Mouse (Mus musculus): ENCODE data around the gene Gm20388. TPM values are rescaled to one million over a fixed set of nuclear protein-coding genes. Genes with fewer than 3 reads are reported as not detected.

The Gm20388 gene
- polyA plus RNA-seq, 1 experiment from 2014 or later: not detected

DNA sequence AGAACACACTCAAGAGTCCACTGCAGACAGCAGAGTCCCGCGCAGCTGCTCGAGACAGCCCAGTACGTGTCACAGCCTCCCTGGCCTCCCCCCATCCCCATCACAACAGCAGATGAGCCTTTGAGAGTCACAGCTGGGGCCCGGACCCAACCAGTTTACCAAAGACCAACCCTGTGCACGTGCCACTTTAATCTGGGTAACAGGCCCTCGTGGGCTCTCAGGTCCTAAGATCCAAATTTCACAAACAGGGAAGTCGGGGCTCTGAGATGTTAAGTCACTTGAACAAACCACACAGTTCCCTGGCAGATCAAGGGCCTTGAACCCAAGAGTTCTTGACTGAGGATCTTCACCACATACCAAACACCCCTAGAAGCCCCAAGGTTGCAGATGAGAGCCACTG lies 2010.9 kb downstream of the Gm20388 start:
- H3K9me3 ChIP-seq: no peaks in the 10 kb centered on the region
- ATAC-seq (ENCODE audit: insufficient number of reproducible peaks, insufficient read depth, low FRiP score, low TSS enrichment): no peak
- H3K4me2 ChIP-seq (replicated peaks): no peak overlapping the region
- no peak overlapping the region for H3K27ac ChIP-seq
- no peaks in the 10 kb centered on the region for H3K36me3 ChIP-seq
- no peak overlapping the region for H3K4me3 ChIP-seq
- H3K9ac ChIP-seq: no peak overlapping the region
- peaks cover 10% of the 10 kb centered on the region; the same call in 1 of the 2 replicates for H3K4me1 ChIP-seq
- WGBS: 79% methylated on average over 8 of the region's 8 CpGs
- H3K27me3 ChIP-seq: no peaks in the 10 kb centered on the region

DNA sequence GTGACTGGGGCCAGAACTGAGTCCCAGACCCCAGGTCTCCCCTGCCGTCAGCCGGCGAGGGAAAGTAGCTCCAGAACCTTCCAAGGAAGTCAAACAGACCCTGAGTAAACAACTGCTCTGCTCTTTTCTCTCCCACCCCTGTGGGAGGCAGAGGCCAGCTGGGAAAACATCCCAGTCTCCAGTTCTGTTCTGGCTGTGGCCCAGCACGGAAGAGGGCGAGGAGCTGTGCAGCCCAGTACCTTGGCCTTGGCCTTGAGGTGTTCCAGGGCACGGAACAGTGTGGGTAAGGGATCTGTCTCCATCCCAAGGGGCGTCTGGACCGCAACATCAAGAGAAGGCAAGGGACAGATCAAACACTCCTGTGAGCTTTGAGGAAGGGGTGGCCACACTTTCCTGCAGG lies 2011.5 kb downstream of the Gm20388 start:
- no peaks in the 10 kb centered on the region for H3K36me3 ChIP-seq
- H3K9ac ChIP-seq: no peak overlapping the region
- ATAC-seq (ENCODE audit: insufficient number of reproducible peaks, insufficient read depth, low FRiP score, low TSS enrichment): no peak
- no peak overlapping the region for H3K27ac ChIP-seq
- no peak overlapping the region for H3K4me3 ChIP-seq
- whole genome bisulfite sequencing: 56% methylated on average over 8 of the region's 8 CpGs
- H3K4me2 ChIP-seq (replicated peaks): no peak overlapping the region
- no peaks in the 10 kb centered on the region for H3K9me3 ChIP-seq
- H3K4me1 ChIP-seq: peaks cover 10% of the 10 kb centered on the region; the same call in 1 of the 2 replicates
- no peaks in the 10 kb centered on the region for H3K27me3 ChIP-seq

DNA sequence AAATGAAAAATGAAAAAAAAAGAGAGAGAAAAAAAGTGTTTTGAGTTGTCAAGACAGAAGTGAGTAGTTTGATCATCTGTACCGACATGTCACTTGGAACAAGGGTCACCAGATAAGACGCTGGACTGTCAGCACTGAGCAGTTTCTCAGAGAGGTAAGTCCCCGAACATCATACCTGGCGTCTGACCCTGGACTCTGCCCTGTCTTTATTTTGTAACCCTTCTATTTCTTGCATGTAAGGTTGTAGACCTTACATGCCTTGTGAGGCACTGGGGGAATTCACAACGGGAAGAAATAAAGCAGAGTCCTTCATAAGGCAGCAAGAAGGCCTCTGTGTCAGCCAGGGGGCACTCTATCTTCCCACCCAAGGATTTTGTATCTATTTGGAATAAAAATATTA lies 2014.0 kb downstream of the Gm20388 start:
- ATAC-seq (ENCODE audit: insufficient number of reproducible peaks, insufficient read depth, low FRiP score, low TSS enrichment): no peak

DNA sequence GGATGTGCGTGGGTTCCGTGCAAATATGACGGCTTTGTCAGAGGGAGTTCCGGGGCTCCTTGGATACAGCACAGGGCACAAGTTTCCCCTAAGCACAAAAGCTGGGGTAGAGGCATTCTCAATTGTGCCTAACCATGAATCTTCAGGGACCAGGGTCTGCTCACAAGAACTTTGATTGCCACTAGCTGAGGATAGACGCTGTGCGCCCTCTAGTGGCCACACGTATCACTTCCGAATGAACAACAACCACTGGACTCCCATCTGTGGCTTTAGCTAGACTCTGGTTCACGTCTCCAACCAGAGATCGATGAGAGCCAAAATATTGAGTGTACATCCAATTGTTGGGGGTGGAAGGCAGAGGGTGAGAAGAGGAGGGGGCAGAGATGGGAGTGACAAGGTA lies 2015.0 kb downstream of the Gm20388 start:
- ATAC-seq (ENCODE audit: insufficient number of reproducible peaks, insufficient read depth, low FRiP score, low TSS enrichment): no peak
- peaks cover 5% of the 10 kb centered on the region; the same call in 1 of the 2 replicates for H3K4me1 ChIP-seq
- no peak overlapping the region for H3K4me2 ChIP-seq (replicated peaks)
- no peaks in the 10 kb centered on the region for H3K27me3 ChIP-seq
- H3K9ac ChIP-seq: no peak overlapping the region
- no peak overlapping the region for H3K4me3 ChIP-seq
- H3K27ac ChIP-seq: no peak overlapping the region
- no peaks in the 10 kb centered on the region for H3K36me3 ChIP-seq
- no peaks in the 10 kb centered on the region for H3K9me3 ChIP-seq
- 30% methylated on average over 10 of the region's 10 CpGs for WGBS

More for the DNA sequence above, 2014.0 kb downstream of the Gm20388 start:
- H3K27ac ChIP-seq: no peak overlapping the region
- H3K36me3 ChIP-seq: no peaks in the 10 kb centered on the region
- 77% methylated on average over 5 of the region's 5 CpGs for WGBS
- H3K4me1 ChIP-seq: peaks cover 8% of the 10 kb centered on the region; the same call in 1 of the 2 replicates
- H3K9ac ChIP-seq: no peak overlapping the region
- no peak overlapping the region for H3K4me3 ChIP-seq
- no peaks in the 10 kb centered on the region for H3K9me3 ChIP-seq
- no peak overlapping the region for H3K4me2 ChIP-seq (replicated peaks)
- no peaks in the 10 kb centered on the region for H3K27me3 ChIP-seq

DNA sequence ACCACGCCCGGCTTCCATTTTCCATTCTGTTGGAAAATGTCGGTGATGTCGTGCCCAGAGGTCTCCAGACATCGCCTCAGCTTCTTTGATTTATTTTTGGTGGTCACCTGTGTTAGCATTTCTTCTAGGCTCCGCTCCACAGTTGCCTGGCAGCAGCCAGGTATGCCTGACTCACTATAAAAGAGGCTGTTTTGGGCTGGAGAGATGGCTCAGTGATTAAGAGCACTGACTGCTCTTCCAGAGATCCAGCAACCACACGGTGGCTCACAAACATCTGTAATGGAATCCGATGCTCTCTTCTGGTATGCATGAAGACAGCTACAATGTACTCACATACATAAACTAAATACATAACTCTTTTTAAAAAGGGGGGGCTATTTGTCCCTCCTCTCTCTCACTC lies 2015.6 kb downstream of the Gm20388 start:
- H3K36me3 ChIP-seq: no peaks in the 10 kb centered on the region
- no peaks in the 10 kb centered on the region for H3K27me3 ChIP-seq
- no peak overlapping the region for H3K27ac ChIP-seq
- H3K4me2 ChIP-seq (replicated peaks): no peak overlapping the region
- no peaks in the 10 kb centered on the region for H3K9me3 ChIP-seq
- H3K4me3 ChIP-seq: no peak overlapping the region
- 67% methylated on average over 8 of the region's 8 CpGs for WGBS
- no peak for ATAC-seq (ENCODE audit: insufficient number of reproducible peaks, insufficient read depth, low FRiP score, low TSS enrichment)
- peaks cover 5% of the 10 kb centered on the region; the same call in 1 of the 2 replicates for H3K4me1 ChIP-seq
- no peak overlapping the region for H3K9ac ChIP-seq

DNA sequence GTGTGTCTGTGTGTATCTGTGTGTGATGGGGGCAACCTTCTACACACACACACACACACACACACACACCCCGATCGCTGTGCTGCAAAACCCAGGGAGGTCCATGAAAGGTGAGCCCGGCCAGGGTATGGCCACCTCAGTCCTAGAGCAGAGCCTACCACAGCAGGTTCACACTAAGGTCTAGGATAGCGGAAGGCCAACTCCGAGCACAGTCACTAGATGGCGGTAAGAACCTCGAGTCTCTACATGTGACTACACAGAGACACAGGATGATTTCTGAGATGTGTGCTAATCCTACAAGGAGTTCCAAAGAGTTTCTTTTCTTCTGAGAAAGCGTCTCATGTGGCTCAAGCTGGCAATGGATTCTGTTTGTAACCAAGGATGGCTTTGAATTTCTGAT lies 2016.7 kb downstream of the Gm20388 start:
- no peaks in the 10 kb centered on the region for H3K36me3 ChIP-seq
- WGBS: 49% methylated on average over 8 of the region's 8 CpGs
- no peak for ATAC-seq (ENCODE audit: insufficient number of reproducible peaks, insufficient read depth, low FRiP score, low TSS enrichment)
- H3K4me3 ChIP-seq: no peak overlapping the region
- H3K27ac ChIP-seq: no peak overlapping the region
- no peaks in the 10 kb centered on the region for H3K27me3 ChIP-seq
- H3K9me3 ChIP-seq: no peaks in the 10 kb centered on the region
- no peak overlapping the region for H3K4me2 ChIP-seq (replicated peaks)
- no peaks in the 10 kb centered on the region for H3K4me1 ChIP-seq
- no peak overlapping the region for H3K9ac ChIP-seq

DNA sequence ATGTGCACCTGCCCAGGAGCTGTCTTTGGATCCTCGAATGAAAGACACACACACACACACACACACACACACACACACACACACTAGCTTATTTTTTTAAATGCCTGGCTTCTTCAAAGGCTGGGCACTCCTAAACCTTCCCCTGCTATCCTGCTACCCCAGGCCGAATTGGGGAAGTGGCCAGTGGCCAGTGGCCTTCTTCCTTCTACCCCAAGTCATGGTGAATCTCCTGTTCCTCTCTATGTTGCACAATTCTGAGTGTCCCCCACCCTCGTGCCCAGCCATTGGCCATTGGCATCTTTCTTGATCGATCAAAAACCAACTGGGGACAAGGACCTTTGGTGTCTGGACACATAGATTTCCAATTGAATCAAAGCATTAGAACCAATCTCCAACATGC lies 2019.4 kb downstream of the Gm20388 start:
- no peaks in the 10 kb centered on the region for H3K36me3 ChIP-seq
- WGBS: 77% methylated on average over 4 of the region's 4 CpGs
- no peak for ATAC-seq (ENCODE audit: insufficient number of reproducible peaks, insufficient read depth, low FRiP score, low TSS enrichment)
- no peaks in the 10 kb centered on the region for H3K27me3 ChIP-seq
- no peak overlapping the region for H3K27ac ChIP-seq
- H3K4me2 ChIP-seq (replicated peaks): no peak overlapping the region
- no peaks in the 10 kb centered on the region for H3K9me3 ChIP-seq
- H3K4me1 ChIP-seq: peaks cover 8% of the 10 kb centered on the region; the same call in 1 of the 2 replicates
- no peak overlapping the region for H3K4me3 ChIP-seq
- no peak overlapping the region for H3K9ac ChIP-seq

DNA sequence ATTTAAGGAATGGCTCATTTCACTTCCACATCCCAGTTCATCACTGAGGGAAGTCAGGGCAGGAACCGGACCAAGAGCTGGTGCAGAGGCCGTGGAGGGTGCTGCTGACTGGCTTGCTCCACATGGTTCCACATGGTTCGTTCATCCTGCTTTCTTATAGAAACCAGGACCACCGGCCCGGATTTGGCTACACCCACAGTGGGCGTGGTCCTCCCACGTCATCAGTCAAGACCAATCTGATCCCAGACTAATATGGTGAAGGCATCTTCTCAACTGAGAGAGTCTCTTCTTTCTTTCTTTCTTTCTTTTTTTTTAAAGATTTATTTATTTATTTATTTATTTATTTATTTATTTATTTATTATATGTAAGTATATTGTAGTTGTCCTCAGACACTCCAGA lies 2020.9 kb downstream of the Gm20388 start:
- Histone ChIP-seq H3K4me2 (replicated peaks) (no peak overlapping the region), H3K9me3 (no peaks in the 10 kb centered on the region), H3K4me1 (peaks cover 12% of the 10 kb centered on the region; the same call in 1 of the 2 replicates), H3K4me3 (no peak overlapping the region), H3K27ac (no peak overlapping the region), H3K27me3 (no peaks in the 10 kb centered on the region), H3K36me3 (no peaks in the 10 kb centered on the region), H3K9ac (no peak overlapping the region)
- WGBS: 81% methylated on average over 7 of the region's 7 CpGs
- no peak for ATAC-seq (ENCODE audit: insufficient number of reproducible peaks, insufficient read depth, low FRiP score, low TSS enrichment)

DNA sequence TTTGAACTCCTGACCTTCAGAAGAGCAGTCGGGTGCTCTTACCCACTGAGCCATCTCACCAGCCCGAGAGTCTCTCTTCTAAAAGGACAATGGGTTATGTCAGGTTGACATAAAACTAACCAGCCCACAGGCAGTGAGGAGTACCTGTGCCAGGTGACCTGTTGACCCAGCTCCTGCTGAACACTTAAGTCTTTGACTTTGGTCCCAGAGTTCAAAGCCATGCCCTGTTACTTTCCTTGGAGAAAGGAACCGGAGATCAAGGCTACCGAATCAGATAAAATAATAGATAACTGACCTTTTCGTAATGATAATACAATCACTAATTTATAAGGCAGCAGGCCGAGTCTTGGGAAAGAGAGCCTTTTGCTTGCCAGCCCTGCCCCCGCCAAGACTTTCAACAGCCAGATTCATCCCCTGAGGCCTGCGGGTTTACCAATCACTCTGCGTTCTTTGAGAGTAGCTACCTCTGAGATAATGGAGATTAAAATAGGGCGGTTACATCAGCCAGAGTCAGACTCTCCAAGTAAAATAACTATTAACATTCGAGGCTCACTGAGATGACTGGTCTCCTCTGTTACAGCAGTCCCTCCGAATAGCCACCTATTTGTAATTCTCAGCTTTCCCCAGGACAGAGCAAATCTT lies 2021.5 kb downstream of the Gm20388 start:
- Histone ChIP-seq H3K27ac (no peak overlapping the region), H3K4me2 (replicated peaks) (no peak overlapping the region), H3K9me3 (no peaks in the 10 kb centered on the region), H3K36me3 (no peaks in the 10 kb centered on the region), H3K4me3 (no peak overlapping the region), H3K4me1 (peaks cover 12% of the 10 kb centered on the region; the same call in 1 of the 2 replicates), H3K27me3 (no peaks in the 10 kb centered on the region), H3K9ac (no peak overlapping the region)
- no peak for ATAC-seq (ENCODE audit: insufficient number of reproducible peaks, insufficient read depth, low FRiP score, low TSS enrichment)
- 73% methylated on average over 12 of the region's 12 CpGs for WGBS

DNA sequence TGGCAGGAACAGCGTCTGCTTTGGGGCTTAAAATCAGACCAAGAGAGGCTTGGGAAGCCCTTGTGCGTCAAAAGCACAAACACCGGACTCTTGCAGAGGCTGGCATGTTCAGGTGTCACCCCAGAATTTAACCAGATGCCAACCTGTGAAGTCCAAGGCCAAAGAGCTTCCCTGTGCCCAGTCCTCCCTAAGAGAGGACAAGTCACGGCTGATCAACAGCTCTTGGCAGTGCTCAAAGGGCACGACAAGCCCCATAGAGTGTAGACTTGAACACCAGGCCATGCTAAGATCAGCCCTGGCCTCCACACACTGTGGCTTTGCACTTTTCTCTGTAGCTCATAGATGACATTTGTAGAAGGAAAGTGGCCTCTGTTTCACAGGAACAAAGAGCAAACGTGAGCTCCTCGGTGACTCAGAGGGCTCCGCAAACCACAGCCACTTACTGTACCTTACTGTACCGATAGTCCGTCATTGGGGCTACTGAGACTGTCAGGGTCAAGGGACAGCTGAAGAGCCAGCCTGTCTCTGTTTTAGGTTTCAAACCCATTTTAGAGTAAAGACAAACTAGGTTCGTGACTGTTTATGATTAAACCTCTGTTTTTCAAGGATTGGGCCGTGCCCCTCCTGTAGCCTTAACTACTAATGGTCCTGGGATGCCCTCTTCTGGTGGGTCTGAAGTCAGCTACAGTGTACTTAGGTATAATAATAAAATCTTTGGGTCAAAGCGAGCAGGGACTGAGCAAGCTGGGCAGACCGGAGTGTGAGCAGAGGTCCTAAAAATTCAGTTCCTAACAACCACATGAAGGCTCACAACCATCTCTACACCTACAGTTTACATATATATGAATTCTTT lies 2022.3 kb downstream of the Gm20388 start:
- Histone ChIP-seq H3K27ac (no peak overlapping the region), H3K4me2 (replicated peaks) (no peak overlapping the region), H3K4me1 (peaks cover 12% of the 10 kb centered on the region; the same call in 1 of the 2 replicates), H3K36me3 (no peaks in the 10 kb centered on the region), H3K9me3 (no peaks in the 10 kb centered on the region), H3K4me3 (no peak overlapping the region), H3K9ac (no peak overlapping the region), H3K27me3 (no peaks in the 10 kb centered on the region)
- ATAC-seq (ENCODE audit: insufficient number of reproducible peaks, insufficient read depth, low FRiP score, low TSS enrichment): no peak
- 83% methylated on average over 14 of the region's 14 CpGs for WGBS

DNA sequence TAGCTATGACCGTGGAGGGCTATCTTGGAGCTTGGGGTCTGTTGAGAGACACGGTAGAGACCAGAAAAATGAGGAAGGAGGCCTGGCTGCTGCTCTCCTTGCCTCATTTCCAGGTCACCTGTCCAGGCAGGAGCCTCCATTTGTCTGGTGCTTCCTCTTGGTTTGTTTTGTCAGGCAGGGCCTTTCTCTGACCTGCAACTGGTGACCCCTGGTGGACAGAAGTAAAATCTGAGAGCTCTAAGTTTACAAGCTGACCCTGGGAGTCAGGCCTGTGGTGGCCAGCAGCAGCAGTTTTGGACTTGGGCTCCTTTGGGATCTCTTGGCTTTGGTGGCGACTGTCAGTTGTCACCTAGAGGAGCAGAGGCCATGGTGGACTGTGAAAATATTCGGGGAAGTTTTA lies 2023.9 kb downstream of the Gm20388 start:
- ATAC-seq (ENCODE audit: insufficient number of reproducible peaks, insufficient read depth, low FRiP score, low TSS enrichment): no peak
- Histone ChIP-seq H3K4me2 (replicated peaks) (no peak overlapping the region), H3K4me3 (no peak overlapping the region), H3K4me1 (peaks cover 12% of the 10 kb centered on the region; the same call in 1 of the 2 replicates), H3K27ac (no peak overlapping the region), H3K27me3 (no peaks in the 10 kb centered on the region), H3K36me3 (no peaks in the 10 kb centered on the region), H3K9ac (no peak overlapping the region), H3K9me3 (no peaks in the 10 kb centered on the region)
- 35% methylated on average over 4 of the region's 4 CpGs for WGBS

DNA sequence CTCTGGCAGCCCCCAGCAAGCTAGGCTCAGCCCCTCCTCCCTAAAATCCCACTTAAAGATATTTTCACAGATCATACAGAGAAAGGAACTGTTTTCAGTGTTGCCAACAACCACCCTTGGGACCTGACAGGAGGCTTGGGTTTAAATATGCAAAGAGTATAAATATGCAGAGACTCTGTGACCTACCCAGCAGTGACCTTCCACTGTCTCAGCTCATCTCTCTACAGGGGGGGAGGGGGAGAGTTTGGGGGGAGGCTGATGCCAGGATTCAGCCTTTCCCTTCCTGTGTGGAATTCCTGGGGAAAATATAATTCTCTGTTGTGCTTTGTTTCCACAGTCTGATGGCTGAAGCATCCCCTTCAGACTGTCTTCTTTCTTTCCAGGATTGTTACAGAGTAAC lies 2024.3 kb downstream of the Gm20388 start:
- H3K4me2 ChIP-seq (replicated peaks): no peak overlapping the region
- ATAC-seq (ENCODE audit: insufficient number of reproducible peaks, insufficient read depth, low FRiP score, low TSS enrichment): no peak
- no peaks in the 10 kb centered on the region for H3K27me3 ChIP-seq
- H3K4me1 ChIP-seq: peaks cover 12% of the 10 kb centered on the region; the same call in 1 of the 2 replicates
- no peaks in the 10 kb centered on the region for H3K36me3 ChIP-seq
- H3K4me3 ChIP-seq: no peak overlapping the region
- H3K27ac ChIP-seq: no peak overlapping the region
- H3K9me3 ChIP-seq: no peaks in the 10 kb centered on the region
- no peak overlapping the region for H3K9ac ChIP-seq
